Mouse (Mus musculus) forelimb bud, embryonic 11.5 days (tissue): ENCODE data around the gene Gm7138.
"Not testable (repeated sequence)": the region's sequence is repeated elsewhere in the genome, so short reads cannot be mapped to it uniquely, and the experiment has no call there.

ENCODE experiments used
- DNase-seq: peaks from one replicate; pipeline ENCODE4 v3.0.0-alpha.2; 2012; ENCODE audit warnings: low read depth, low spot score

Gm7138 gene

DNA sequence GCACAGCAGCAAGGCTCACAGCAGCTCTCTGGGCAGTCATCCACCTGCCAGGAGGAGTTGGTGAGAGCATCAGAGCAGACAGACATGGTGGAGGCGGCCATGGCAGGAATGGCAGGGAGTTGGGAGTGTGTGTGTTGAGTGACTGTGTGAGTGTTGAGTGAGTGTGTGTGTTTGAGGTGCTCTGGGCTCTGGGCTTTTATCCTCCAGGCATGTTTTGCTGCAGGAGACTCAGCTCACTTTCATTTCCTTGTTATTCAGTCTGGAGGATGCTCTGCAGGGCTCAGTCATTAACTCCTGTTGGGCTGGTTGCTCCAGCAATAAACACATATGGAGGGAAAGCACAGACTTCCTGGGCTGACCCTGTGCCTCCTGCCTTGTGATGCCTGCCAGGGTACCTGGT lies at the start of gene Gm7138:
Gm7138 (minus strand) TSS at position 101 of the 400 bp plus-strand sequence.
- not testable (repeated sequence) for DNase-seq

GRCm38 (mm10) chr10:77819203-77819602 lies 42.5 kb upstream of the Gm7138 start:
- no peak for DNase-seq

DNA sequence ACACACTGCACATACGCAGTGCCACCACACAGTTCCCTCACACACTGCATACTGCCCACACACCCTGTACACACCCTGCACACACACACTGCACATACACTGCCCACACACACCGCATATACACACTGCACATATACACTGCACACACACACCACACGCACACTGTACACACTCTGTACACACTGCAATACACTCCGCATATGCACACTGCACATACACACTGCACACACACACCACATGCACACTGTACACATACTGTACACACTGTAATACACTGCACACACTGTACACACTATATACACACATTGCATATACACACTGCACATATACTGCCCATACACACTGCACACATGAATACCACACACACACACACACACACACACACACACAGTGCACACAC lies 41.8 kb upstream of the Gm7138 start:
- no peak for DNase-seq

DNA sequence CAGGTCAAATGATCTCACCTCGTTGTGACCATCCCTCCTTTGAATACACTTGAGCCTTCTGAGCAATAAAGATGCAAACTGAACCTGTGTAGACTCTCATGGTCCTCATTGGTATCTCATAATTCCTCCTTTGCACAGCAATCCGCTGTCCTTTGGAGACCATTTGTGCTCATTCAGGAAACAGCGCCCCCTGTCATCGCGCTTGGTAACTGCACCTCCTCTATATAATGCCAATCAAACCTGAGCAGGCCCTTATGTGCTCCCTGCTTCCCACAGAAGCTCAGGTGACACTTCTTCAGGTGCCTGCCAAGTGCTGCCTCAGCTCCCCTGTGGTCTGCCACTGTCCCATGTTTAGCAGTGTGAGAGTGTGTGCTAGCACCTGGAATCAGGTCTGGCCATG lies 38.8 kb upstream of the Gm7138 start:
- peak; percentile 37 for DNase-seq

DNA sequence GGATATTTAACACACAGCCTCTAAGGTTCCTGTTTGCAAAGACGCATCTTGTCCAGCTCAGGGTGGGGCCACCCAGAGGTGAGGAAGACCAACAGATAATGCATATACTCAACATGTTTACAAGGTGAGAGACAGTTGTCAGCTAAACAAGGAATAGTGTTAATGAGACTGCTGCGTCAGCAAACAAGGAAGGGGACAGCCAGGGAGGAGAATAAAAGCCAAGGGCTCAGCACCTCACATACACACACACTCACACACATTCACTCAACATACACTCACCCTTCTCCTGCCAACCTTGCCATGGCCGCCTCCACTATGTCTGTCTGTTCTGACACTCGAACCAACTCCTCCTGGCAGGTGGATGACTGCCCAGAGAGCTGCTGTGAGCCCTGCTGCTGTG lies 37.6 kb upstream of the Gm7138 start, which contains the start of gene Gm2696:
Gm2696 (plus strand) TSS at position 301 of the 400 bp plus-strand sequence.
- no peak for DNase-seq

GRCm38 (mm10) chr10:77811743-77812142 lies 35.0 kb upstream of the Gm7138 start, which contains the start of gene Gm9507:
Gene Gm9507 (minus strand): TSS chr10:77811843.
- no peak for DNase-seq

DNA sequence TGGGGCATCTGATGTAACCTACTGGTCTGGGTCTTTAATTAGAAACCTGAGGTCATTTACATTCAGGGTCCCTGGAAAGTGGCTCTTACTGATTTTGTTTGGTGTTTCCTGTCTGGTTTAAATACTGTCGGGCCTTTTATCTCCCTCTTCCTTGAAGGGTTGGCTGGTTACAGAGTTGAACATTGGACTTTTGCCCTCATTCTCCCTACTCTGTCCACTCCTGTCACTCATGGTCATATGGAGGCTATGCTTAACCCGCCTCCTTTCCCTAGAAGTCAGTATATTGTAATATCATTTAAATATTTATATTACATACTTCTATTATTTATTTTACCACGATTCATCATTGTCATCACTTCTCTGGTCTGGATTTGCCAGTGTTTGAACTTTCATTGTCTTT lies 27.4 kb upstream of the Gm7138 start:
- no peak for DNase-seq

DNA sequence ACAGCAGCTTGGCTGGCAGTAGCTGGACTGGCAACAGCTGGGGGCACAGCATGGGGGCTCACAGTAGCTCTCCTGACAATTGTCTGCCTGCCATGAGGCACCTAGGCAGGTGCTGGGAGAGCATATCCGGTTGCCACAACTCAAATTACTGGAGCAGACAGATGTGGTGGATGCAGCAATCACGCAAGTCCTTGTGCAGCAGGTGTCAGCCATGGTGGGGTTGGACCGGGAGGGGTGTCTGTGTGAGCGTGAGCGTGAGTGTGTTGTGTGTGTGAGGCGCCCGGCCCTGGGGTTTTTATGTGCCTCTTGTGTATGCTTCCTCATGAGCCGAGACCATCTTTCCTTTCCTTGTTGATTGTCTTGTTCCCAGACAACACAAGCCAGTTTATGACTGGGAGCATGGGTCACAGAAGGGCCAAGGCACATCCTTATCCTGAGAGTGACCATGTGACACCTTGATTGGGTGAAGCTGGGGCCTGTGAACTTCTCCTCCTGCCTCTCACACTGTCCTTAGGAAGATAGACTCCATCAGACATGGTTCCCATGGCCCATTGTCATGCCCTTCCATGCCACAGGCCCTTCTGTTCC lies 22.3 kb upstream of the Gm7138 start, which contains the start of gene Gm19668:
Gm19668 (minus strand) TSS at position 213 of the 588 bp plus-strand sequence.
- peak; percentile 9 for DNase-seq

GRCm38 (mm10) chr10:77798164-77798920 lies 21.6 kb upstream of the Gm7138 start:
- DNase-seq: not testable (repeated sequence)

DNA sequence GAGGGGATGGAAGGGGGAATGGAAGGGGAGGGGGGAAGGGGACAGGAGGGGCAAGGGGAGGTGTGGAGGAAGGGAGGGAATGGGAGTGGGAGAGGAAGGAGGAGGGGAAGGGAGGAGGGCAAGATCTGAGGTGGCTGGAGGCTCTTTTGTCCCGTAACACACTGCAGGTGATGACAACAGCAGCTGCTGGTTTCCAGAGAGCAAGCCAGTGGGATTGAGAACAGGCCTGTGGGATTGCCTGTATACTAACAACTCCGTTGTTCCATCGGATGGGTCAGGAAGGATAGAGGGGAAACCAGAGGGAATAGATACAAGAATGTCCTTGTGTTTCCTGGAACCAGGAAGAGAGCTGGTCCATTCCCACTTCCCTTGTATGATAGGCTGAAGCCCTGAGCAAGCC lies 20.9 kb upstream of the Gm7138 start:
- DNase-seq: no peak

- no peak for DNase-seq
Measured at GRCm38 (mm10) chr10:77794976-77795375, 18.2 kb upstream of the Gm7138 start, which contains the start of gene Gm9639. Gene Gm9639 (minus strand): TSS chr10:77795076.

- no peak for DNase-seq
Measured at GRCm38 (mm10) chr10:77788621-77789020, 11.9 kb upstream of the Gm7138 start.

DNA sequence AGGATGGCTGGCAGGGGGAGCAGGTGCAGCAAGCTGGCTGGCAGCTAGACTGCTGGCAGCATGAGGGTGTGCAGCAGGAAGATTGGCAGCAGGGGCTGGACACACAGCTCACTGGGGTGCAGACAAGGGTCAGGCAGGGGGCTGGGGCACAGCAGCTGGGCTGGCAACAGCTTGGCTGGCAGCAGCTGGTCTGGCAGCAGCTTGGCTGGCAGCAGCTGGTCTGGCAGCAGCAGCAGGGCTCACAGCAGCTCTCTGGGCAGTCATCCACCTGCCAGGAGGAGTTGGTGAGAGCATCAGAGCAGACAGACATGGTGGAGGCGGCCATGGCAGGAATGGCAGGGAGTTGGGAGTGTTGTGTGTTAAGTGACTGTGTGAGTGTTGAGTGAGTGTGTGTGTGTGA lies 11.1 kb upstream of the Gm7138 start, which contains the start of gene Gm7137:
Gm7137 (minus strand) TSS at position 325 of the 400 bp plus-strand sequence.
- not testable (repeated sequence) for DNase-seq

- DNase-seq: not testable (repeated sequence)
Measured at GRCm38 (mm10) chr10:77783396-77783795, 6.7 kb upstream of the Gm7138 start.

DNA sequence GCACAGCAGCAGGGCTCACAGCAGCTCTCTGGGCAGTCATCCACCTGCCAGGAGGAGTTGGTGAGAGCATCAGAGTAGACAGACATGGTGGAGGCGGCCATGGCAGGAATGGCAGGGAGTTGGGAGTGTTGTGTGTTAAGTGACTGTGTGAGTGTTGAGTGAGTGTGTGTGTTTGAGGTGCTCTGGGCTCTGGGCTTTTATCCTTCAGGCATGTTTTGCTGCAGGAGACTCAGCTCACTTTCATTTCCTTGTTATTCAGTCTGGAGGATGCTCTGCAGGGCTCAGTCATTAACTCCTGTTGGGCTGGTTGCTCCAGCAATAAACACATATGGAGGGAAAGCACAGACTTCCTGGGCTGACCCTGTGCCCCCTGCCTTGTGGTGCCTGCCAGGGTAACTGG lies 5.7 kb upstream of the Gm7138 start, which contains the start of gene Gm3250:
Gm3250 (minus strand) TSS at position 101 of the 400 bp plus-strand sequence.
- DNase-seq: not testable (repeated sequence)

- DNase-seq: not testable (repeated sequence)
Measured at GRCm38 (mm10) chr10:77772142-77772541, 4.6 kb downstream of the Gm7138 start.

GRCm38 (mm10) chr10:77771225-77771624 lies 5.5 kb downstream of the Gm7138 start, which contains the start of gene Gm3238:
Gene Gm3238 (minus strand): TSS chr10:77771325.
- not testable (repeated sequence) for DNase-seq

- DNase-seq: no peak
Measured at GRCm38 (mm10) chr10:77769727-77770126, 7.0 kb downstream of the Gm7138 start.

DNA sequence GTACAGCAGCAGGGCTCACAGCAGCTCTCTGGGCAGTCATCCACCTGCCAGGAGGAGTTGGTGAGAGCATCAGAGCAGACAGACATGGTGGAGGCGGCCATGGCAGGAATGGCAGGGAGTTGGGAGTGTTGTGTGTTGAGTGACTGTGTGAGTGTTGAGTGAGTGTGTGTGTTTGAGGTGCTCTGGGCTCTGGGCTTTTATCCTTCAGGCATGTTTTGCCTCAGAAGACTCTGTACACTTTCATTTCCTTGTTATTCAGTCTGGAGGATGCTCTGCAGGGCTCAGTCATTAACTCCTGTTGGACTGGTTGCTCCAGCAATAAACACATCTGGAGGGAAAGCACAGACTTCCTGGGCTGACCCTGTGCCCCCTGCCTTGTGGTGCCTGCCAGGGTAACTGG lies 17.2 kb downstream of the Gm7138 start, which contains the start of gene Gm3233:
Gm3233 (minus strand) TSS at position 101 of the 400 bp plus-strand sequence.
- not testable (repeated sequence) for DNase-seq

- no peak for DNase-seq
Measured at GRCm38 (mm10) chr10:77753448-77753847, 23.3 kb downstream of the Gm7138 start.

- DNase-seq: not testable (repeated sequence)
Measured at GRCm38 (mm10) chr10:77752312-77752711, 24.4 kb downstream of the Gm7138 start.

GRCm38 (mm10) chr10:77751254-77751653 lies 25.5 kb downstream of the Gm7138 start, which contains the start of gene Gm9736:
Gene Gm9736 (minus strand): TSS chr10:77751354.
- DNase-seq: not testable (repeated sequence)
